Mouse (Mus musculus) cerebellum, adult 18-20 months (tissue): ENCODE results near the gene Srsf7.
"Not testable (repeated sequence)": the region's sequence is repeated elsewhere in the genome, so short reads cannot be mapped to it uniquely, and the experiment has no call there.

Experiments
- DNase-seq, 2 experiments: peaks; one replicate each; pipeline ENCODE4 v3.0.0; 2021

Srsf7 gene

DNA sequence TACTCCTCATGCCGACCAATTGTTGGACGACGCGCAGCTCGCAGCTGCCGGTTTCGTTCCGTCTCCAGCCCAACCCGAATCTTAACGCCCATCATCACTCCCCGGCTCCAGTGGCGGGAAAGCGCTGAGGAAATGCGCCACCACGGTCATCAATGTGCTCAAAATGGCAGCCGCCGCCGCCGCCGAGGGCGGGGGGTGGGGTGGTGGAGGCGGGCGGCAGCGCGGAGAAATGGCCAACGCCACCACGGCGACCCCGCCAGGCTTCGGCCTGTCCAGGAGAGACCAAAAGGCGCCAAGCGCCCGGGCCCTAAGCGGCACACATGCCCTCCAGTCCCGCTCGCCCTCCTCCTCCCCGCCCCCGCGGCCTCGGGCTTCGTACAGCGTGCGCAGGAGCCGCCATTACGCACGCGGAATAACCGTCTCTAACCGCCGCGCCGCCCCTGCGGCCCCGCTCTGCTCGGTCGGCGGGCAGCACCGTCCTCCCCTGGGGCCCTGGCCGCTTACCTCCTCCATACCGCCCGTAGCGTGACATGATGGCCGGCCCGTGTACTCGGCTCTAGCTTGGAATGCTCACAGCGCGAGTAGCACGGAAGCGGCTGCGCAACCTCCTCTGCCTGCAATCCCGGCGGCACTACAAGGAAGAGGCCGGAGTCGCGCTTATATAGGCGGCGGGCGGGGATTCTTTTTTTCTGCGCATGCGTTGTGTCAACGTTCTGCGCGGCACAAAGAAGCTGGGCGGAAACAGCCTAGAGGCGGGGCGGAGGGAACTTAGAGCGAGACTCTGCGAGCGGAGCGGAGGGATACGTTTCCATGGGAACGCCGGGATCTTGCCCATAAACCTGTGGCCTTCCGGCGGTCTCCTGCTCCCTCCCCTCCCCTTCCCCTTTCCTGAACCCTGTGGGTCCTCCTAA is at the start of gene Srsf7, which contains the start of gene Ttc39d:
Gene Srsf7 (minus strand): TSS at position 637 of the 911 bp plus-strand sequence.
Gene Ttc39d (plus strand): TSS at position 790 of the 911 bp plus-strand sequence.
- DNase-seq: peak; percentile 97 to 98

- no peak for DNase-seq
Measured at GRCm38 (mm10) chr17:80255208-80255607, 48.1 kb upstream of the Srsf7 start.

- DNase-seq: no peak
Measured at GRCm38 (mm10) chr17:80254421-80254820, 47.3 kb upstream of the Srsf7 start.

- DNase-seq: no peak
Measured at GRCm38 (mm10) chr17:80252757-80253525, 45.8 kb upstream of the Srsf7 start.

DNA sequence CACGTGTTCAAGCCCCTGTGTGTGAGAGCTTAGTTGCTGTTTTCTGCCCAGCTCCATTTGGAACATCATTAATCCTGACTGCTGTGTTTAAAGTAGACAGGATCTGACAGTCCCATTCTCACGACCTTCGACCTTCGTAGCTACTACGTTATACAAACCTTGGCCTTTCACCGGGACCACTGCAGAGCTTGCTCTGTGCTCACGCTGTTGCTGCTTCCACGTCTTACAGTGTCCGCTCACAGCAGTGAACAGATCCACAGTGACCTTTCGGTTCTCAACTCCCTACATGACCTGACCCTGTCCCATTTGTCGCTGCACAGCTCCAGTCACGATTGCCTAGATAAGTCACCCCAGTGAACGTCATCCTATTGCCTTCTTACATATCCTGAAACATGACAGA is 36.0 kb upstream of the Srsf7 start:
- no peak for DNase-seq

- no peak for DNase-seq
Measured at GRCm38 (mm10) chr17:80241594-80241993, 34.5 kb upstream of the Srsf7 start.

DNA sequence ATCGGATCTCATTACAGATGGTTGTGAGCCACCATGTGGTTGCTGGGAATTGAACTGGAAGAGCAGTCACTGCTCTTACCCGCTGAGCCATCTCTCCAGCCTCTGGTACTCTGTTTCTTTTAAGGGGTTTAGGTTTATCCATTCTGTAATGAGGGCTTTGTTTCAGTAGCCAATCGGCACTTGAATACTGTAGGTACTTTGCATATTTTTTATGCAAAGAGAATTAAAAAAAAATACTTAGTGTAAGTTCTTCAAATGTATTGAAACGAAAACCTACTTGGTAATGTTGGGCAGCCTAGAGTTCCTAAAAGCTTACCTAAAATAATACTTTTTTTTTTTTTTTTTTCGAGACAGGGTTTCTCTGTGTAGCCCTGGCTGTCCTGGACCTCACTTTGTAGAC is 30.4 kb upstream of the Srsf7 start:
- DNase-seq: no peak

DNA sequence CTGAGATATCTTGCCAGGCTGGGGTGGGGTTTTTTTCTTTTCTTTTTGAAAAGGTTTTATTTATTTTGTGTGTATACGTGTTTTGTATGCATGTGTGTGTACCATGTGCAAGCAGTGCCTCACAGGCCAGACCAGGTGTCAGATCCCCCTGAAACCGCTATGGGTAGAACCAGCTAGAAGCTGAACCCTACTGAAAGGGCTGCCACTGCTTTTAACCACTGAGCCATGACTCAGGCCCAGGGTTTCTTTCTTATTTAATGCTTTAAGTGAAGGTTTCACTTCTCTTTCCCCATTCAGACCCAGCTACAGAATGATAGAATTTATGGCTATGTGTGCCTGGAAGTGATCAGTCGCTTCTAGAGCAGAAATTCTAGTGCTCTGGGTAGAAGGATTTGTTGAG is 29.7 kb upstream of the Srsf7 start:
- no peak for DNase-seq

DNA sequence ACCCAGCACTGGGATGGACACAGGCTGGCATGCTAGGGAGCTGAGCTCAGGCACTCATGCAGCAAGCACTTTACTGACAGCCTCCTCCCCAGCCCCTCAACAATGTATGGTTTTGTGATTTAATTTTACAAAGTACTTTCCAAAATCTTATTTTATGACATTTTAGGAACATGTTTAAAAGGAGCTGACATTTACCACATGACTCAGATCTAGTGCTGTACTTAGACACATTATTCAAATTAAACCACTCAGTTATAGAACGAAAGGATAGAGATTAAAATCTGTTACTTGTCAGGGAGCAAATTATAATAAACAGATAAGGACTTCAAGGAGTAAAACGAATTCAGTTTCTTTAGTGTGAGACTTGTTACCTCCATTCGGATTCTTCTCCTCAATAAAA is 28.4 kb upstream of the Srsf7 start:
- DNase-seq: no peak

DNA sequence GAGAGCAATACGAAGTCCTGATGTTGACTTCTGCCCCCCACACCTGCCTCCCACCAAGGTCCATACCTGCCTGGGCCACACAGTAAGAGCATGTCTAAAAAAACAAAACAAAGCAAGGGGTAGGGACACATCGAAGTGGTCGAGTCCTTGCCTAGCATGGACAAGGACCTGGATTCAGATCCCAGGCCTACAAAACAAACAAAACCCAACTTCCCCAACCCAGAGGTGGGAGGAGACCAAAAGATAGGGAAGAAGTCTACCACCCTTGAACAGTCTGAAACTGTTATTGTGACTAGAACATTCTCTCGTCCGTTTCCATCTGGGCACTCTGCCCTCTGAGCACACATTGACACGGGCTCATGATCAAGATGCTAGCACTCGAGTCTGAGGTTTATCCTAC is 27.3 kb upstream of the Srsf7 start:
- no peak for DNase-seq

GRCm38 (mm10) chr17:80233844-80234243 is 26.7 kb upstream of the Srsf7 start:
- no peak for DNase-seq

- peak; percentile 12 to 19 for DNase-seq
Measured at GRCm38 (mm10) chr17:80229396-80229795, 22.3 kb upstream of the Srsf7 start.

DNA sequence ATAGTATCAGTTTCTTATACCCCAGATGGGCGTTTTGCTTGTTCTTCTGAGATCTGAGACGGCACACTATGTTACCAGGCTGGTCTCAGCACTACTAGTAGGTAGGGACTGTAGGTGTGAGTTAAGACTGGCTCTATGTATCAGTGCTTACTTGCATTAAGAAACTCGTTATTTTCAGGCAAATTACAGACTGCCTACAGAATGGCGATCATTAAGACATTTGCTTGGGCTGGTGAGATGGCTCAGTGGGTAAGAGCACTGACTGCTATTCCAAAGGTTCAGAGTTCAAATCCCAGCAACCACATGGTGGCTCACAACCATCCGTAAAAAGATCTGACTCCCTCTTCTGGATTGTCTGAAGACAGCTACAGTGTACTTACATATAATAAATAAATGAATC is 18.0 kb upstream of the Srsf7 start:
- DNase-seq: not testable (repeated sequence)

DNA sequence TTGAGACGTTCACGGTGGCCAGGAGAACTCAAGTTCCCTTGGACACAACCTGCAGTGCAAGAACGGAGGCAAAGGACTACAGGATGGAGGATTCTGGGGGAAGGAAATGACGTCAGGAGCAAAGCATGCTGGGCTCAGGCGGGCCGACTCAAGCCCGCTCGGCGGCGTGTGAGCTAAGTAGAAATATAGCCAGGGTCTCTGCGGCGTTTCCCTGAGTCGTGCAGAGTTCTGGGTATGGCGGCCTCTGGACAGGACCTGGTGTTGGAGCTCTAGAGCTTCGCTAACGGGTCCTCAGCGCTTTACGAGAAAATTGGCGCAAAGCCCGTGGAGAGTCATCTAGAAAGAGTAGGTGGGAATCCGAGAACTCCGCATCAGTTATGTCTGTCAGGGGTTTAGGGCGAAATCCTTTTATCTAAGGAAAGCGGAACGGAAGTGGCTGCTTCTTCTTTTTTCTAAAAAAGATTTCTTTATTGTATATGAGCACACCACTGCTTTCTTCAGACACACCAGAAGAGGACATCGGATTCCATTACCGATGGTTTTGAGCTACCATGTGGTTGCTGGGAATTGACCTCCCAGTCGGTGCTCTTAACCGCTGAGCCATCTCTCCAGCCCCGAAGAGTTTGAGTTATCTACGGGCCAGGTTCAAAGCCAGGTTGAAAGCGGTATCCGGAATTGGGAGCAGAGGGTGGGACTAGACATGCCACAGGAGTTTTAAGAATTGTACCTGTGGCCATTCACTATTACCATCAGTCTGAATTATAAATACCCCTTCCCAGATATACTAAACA is 17.4 kb upstream of the Srsf7 start, which contains the start of gene Gemin6:
Gene Gemin6 (plus strand): TSS at position 116 of the 791 bp plus-strand sequence.
- DNase-seq: peak; percentile 90 to 93

DNA sequence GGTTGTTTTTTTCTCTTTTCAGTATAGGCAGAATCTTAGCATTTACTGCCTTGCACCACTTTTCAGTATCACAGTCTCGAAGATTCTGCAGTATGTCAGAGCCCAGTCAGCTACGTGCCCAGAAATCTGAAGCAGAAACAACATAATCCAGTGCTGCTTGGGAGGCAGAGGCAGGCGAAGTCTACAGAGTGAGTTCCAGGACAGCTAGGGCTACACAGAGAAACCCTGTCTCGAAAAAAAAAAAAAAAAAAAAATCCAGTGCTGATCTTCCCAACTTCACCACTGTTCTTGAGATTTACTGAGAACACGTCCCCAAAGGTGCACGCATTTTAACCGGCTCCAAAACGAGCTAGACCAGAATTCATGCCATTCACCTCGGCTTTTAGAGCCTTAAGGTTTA is 16.7 kb upstream of the Srsf7 start:
- DNase-seq: no peak

GRCm38 (mm10) chr17:80221890-80222628 is 15.0 kb upstream of the Srsf7 start:
- DNase-seq: no peak

- DNase-seq: no peak
Measured at GRCm38 (mm10) chr17:80221202-80221601, 14.1 kb upstream of the Srsf7 start.

GRCm38 (mm10) chr17:80220131-80220530 is 13.0 kb upstream of the Srsf7 start:
- no peak for DNase-seq

DNA sequence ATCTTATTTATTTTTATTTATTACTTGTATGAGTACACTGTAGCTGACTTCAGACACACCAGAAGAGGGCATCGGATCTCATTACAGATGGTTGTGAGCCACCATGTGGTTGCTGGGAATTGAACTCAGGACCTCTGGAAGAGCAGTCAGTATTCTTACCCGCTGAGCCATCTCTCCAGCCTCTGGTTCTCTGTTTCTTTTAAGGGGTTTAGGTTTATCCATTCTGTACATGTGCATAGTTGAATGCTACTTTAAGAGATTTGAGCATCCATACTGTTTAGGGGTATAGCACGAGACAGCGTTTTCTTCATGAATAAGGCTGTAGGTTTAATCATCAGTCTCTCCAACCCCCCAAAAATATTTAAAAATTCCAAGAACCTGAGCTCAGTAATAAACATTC is 6.9 kb upstream of the Srsf7 start:
- not testable (repeated sequence) for DNase-seq

DNA sequence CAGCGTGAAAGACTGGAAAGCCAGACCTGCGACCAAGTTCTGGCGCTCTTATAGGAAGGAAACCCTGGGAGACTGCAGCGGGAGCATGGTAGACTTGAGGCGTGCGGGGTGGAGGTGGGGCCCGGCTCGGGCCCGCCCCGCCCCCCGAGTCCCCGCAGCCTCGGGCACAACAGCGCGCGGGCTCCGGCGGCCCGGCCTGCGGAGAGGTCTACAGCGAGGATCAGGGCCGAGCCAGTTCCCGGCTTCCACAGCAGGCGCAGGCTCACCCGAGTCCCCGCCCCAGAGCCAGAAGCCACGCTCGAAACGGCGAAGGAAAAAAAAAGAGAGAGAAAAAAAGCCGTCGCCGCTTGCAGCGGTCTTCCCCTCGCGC is 821 bp downstream of the Srsf7 start:
- peak; percentile 62 to 72 for DNase-seq

DNA sequence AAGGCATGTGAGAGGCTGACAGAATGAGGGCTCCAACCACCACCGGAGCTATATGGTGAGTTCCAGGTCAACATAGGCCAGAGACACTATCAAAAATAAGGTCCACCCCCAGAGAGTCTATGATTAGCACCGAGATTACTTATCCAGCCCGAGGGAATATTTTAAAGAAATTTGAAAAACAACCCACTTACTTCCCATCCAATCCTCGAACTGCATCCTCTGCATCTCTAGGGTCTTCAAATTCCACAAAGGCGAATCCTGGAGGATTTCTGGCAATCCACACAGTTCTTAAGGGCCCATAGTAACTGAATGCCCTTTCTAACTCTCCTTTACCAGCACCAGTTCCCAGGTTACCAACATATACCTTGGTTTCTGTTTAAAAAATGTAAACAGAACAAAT is 1.4 kb downstream of the Srsf7 start:
- DNase-seq: no peak

DNA sequence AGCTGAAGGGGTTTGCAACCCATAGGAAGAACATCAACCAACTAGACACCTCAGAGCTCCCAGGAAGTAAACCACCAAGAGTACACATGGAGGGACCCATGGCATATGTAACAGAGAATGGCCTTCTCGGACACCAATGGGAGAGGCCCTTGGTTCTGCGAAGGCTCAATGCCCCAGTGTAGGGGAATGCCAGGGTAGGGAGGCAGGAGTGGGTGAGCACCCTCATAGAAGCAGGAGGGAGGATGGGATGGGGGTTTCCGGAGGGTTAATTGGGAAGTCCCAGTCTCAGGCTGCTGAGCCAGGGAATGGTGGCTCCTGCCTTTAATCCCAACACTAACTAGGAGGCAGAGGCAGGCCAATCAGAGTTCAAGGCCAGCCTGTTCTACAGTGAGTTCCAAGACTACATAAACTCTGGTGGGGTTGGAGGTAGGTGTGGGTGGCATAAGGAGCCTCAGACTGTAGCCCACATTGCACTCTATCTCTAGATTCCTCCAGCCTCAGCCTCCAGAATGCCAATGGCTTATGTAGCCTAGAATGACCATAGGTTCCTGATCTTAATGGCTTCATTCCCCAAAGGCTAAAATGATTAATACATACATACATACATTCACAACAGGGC is 7.8 kb downstream of the Srsf7 start:
- DNase-seq: no peak
